Mouse (Mus musculus) liver, adult 2 months (tissue): Measurements from ENCODE around the gene Sntg2. TPM values are rescaled to one million over a fixed set of nuclear protein-coding genes. Genes with fewer than 3 reads are reported as not detected.

ENCODE experiments used
- DNase-seq: peaks from one replicate; pipeline ENCODE4 v3.0.0-alpha.2; 2011; ENCODE audit warnings: low read depth, low spot score; ENCODE audit errors: extremely low read depth
- H3K27ac ChIP-seq: fragments of 200-500 bp; replicated peaks from 2 replicates; pipeline ENCODE4 v1.5.1; 2012; ENCODE audit warnings: low read depth, mild to moderate bottlenecking, control low read depth, inconsistent platforms, low read length; ENCODE audit not compliant: insufficient read depth
- H3K27me3 ChIP-seq: fragments of 200-500 bp; 2 replicates; pipeline ENCODE4 v1.6.1; 2012; ENCODE audit warnings: mild to moderate bottlenecking, moderate library complexity, low read length, inconsistent platforms; ENCODE audit not compliant: control insufficient read depth, insufficient read depth
- H3K36me3 ChIP-seq: fragments of 200-500 bp; 2 replicates; pipeline ENCODE4 v1.6.1; 2012; ENCODE audit warnings: low read length, inconsistent platforms; ENCODE audit not compliant: control insufficient read depth, insufficient read depth
- H3K4me1 ChIP-seq: fragments of 200-500 bp; 2 replicates; pipeline ENCODE4 v1.6.1; 2011; ENCODE audit warnings: low read length; ENCODE audit not compliant: control insufficient read depth, insufficient read depth
- H3K4me3 ChIP-seq: fragments of 200-500 bp; 2 replicates; pipeline ENCODE4 v1.5.1; 2011; ENCODE audit warnings: low read depth, mild to moderate bottlenecking, control low read depth, low read length, moderate library complexity; ENCODE audit not compliant: insufficient read depth
- H3K79me2 ChIP-seq: fragments of 200-500 bp; 2 replicates; pipeline ENCODE4 v1.6.1; 2012; ENCODE audit warnings: inconsistent platforms, mild to moderate bottlenecking, low read length, moderate library complexity; ENCODE audit not compliant: control insufficient read depth, insufficient read depth
- H3K9ac ChIP-seq: fragments of 200-500 bp; 2 replicates; pipeline ENCODE4 v1.6.1; 2012; ENCODE audit warnings: low read depth, mild to moderate bottlenecking, control low read depth, inconsistent platforms, low read length
- CTCF ChIP-seq: fragments of 200-500 bp; IDR thresholded peaks from 2 replicates; pipeline ENCODE4 v1.5.1; 2011; ENCODE audit warnings: low read depth, low read length, control low read depth
- POLR2A ChIP-seq: fragments of 200-500 bp; IDR thresholded peaks from 2 replicates; pipeline ENCODE4 v1.6.1; 2011; ENCODE audit warnings: low read length, control low read depth; ENCODE audit not compliant: insufficient read depth; ENCODE audit errors: extremely low read depth
- WGBS: fragments of 180-500 bp; shearing (Covaris S2); methylation state at CpG from one replicate; pipeline ENCODE4 v1.1.7; 2018; 5-methylcytosine and 5-hydroxymethylcytosine counted together
- polyA plus RNA-seq: library from polyadenylated mRNA; depleted of rRNA; stranded (reverse); fragments of >200 nt; gene quantifications from 2 replicates; pipeline ENCODE4 v1.2.3, GENCODE M21; 2012
- total RNA-seq: library from RNA; depleted of rRNA; stranded (reverse); fragments of >200 nt; gene quantifications from 2 replicates; pipeline ENCODE4 v1.2.3, GENCODE M21; 2014

The Sntg2 gene
- total and polyA plus RNA-seq, 2 experiments = 4.6 to 15.7 TPM

- peak overlapping the region; percentile 71 for H3K4me3 ChIP-seq
- peak; percentile 88 for DNase-seq
- H3K9ac ChIP-seq = peak overlapping the region; percentile 86
- H3K36me3 ChIP-seq = no peaks in the 10 kb centered on the region
- no peak for TF ChIP-seq CTCF
- 0 out of 2 replicates have a peak, but pooled peaks have one; percentile 12 for TF ChIP-seq POLR2A
- no peaks in the 10 kb centered on the region for H3K27me3 ChIP-seq
- WGBS = 10% methylated on average over 5 of the region's 5 CpGs
- peaks cover 15% of the 10 kb centered on the region for H3K4me1 ChIP-seq
- peaks cover 3% of the 10 kb centered on the region; the same call in 1 of the 2 replicates for H3K79me2 ChIP-seq
- peak overlapping the region; percentile 87 for H3K27ac ChIP-seq
Observed at GRCm38 (mm10) chr12:30372293-30372692, 882 bp downstream of the Sntg2 start.

GRCm38 (mm10) chr12:30369786-30370185, 3.4 kb downstream of the Sntg2 start:
- 7% methylated on average over 6 of the region's 6 CpGs for WGBS
- no peak overlapping the region for H3K9ac ChIP-seq
- no peak overlapping the region for H3K4me3 ChIP-seq
- peaks cover 3% of the 10 kb centered on the region; the same call in 1 of the 2 replicates for H3K79me2 ChIP-seq
- H3K36me3 ChIP-seq = peaks cover 2% of the 10 kb centered on the region; the same call in 1 of the 2 replicates
- H3K4me1 ChIP-seq = peaks cover 10% of the 10 kb centered on the region
- H3K27ac ChIP-seq = no peak overlapping the region
- peak; percentile 73 for DNase-seq
- H3K27me3 ChIP-seq = no peaks in the 10 kb centered on the region
- TF ChIP-seq CTCF (peak; percentile 93), POLR2A (no peak)

DNA sequence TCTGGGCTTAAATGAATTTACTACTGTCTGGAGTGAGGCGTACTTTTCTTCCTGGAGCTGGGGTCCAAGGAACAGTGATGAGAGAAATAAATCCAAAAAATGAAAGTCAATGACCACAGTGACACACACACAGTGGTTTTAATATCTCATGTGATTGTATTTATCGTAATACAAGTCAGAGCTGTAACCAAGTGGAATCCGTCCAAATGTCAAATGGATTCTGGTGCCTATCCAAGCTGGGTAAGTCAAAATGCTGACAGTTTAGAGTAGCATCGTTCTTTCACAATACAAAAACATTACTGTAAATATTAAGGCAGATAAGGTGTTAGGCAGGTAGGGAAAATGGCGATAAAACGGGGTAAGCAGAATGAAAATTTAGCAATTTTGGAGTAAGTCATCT, 4.0 kb downstream of the Sntg2 start:
- H3K4me1 ChIP-seq = peaks cover 10% of the 10 kb centered on the region
- H3K36me3 ChIP-seq = peaks cover 4% of the 10 kb centered on the region; the same call in 1 of the 2 replicates
- H3K79me2 ChIP-seq = peaks cover 3% of the 10 kb centered on the region; the same call in 1 of the 2 replicates
- no peak overlapping the region for H3K27ac ChIP-seq
- H3K4me3 ChIP-seq = no peak overlapping the region
- TF ChIP-seq CTCF (no peak), POLR2A (no peak)
- H3K9ac ChIP-seq = no peak overlapping the region
- WGBS = 25% methylated on average over 6 of the region's 6 CpGs
- DNase-seq = peak; percentile 97
- H3K27me3 ChIP-seq = no peaks in the 10 kb centered on the region

DNA sequence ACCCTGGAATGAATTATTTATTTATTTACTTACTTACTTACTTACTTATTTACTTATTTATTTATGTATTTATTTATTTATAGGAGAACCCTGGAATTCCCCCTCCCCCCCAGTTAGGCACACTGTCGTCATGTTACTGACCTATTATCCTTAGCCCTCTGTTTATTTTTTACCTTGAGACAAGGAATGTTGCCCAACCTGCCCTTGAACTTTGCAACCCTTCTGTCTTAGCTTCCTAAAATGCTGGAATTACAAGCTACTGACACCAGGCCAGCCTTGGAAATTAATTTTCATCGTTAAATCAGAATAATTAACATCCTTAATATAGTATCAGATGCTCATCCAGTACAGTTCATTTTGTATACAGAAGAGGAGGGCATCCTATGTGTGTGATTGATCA, 10.9 kb downstream of the Sntg2 start:
- WGBS = 55% methylated on average over 2 of the region's 2 CpGs
- DNase-seq = no peak
- no peak overlapping the region for H3K4me3 ChIP-seq
- no peaks in the 10 kb centered on the region; the same call in 1 of the 2 replicates for H3K4me1 ChIP-seq
- no peak overlapping the region for H3K27ac ChIP-seq
- H3K27me3 ChIP-seq = no peaks in the 10 kb centered on the region
- no peaks in the 10 kb centered on the region; the same call in 1 of the 2 replicates for H3K79me2 ChIP-seq
- peaks cover 4% of the 10 kb centered on the region; the same call in 1 of the 2 replicates for H3K36me3 ChIP-seq
- no peak for TF ChIP-seq POLR2A
- no peak for TF ChIP-seq CTCF
- H3K9ac ChIP-seq = no peak overlapping the region

GRCm38 (mm10) chr12:30357666-30358065, 15.5 kb downstream of the Sntg2 start:
- no peaks in the 10 kb centered on the region for H3K36me3 ChIP-seq
- 53% methylated on average over 6 of the region's 6 CpGs for WGBS
- H3K27me3 ChIP-seq = no peaks in the 10 kb centered on the region
- no peak for TF ChIP-seq CTCF
- TF ChIP-seq POLR2A = no peak
- no peak overlapping the region for H3K9ac ChIP-seq
- no peak for DNase-seq
- no peak overlapping the region for H3K27ac ChIP-seq
- H3K4me3 ChIP-seq = no peak overlapping the region
- H3K79me2 ChIP-seq = no peaks in the 10 kb centered on the region; the same call in 1 of the 2 replicates
- H3K4me1 ChIP-seq = no peaks in the 10 kb centered on the region; the same call in 1 of the 2 replicates

DNA sequence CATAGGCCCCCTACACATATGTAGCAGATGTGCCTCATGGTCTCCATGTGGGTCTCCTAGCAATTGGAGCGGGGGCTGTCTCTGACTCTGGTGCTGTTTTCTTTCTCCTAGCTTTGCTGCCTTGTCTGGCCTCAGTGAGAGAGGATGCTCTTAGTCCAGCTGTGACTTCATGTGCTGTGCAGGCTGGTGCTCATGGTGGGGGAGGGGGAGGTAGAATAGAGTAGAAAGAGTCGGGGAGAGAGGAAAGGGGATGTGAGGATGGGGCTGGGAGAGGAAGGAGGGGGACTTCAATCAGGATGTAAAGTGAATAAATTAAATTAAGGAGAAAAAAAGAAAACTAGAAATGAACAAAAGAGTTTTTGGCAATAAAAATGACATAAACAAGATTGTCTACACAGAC, 20.8 kb downstream of the Sntg2 start:
- Histone ChIP-seq H3K79me2 (no peaks in the 10 kb centered on the region), H3K36me3 (no peaks in the 10 kb centered on the region), H3K27me3 (no peaks in the 10 kb centered on the region), H3K27ac (no peak overlapping the region), H3K9ac (no peak overlapping the region), H3K4me3 (no peak overlapping the region), H3K4me1 (peaks cover 9% of the 10 kb centered on the region)
- no peak for TF ChIP-seq POLR2A
- no peak for TF ChIP-seq CTCF
- WGBS = 79% methylated on average over 2 of the region's 2 CpGs
- no peak for DNase-seq
